21 mouse cellular contexts compared by ENCODE assay signal in genomic region chr12:52392636-52393035, GRCm38 (mm10).
DNase-seq lines count a peak whose midpoint lies in the region; ATAC-seq and TF ChIP-seq lines count a peak whose summit lies in the region.
"Had no signal": no experiment of that assay in that cellular context is flagged by ENCODE, and none has a peak within 500 bp of the region (broad histone marks: within the 10 kb centered on the region; RNA-seq: fewer than 3 reads in every experiment).

No protein-coding gene starts in this region.

- no peak overlapping the region for H3K27ac ChIP-seq in hindbrain, embryonic 10.5 days
- H3K27ac ChIP-seq in hindbrain, embryonic 13.5 days, result no peak overlapping the region
- H3K27ac ChIP-seq: embryonic facial prominence, embryonic 13.5 days; heart, adult 2 months; heart, embryonic 15.5 days had no signal

- no peaks in the 10 kb centered on the region for H3K27me3 ChIP-seq in hindbrain, embryonic 10.5 days (ENCODE audit: insufficient read depth, poor library complexity, severe bottlenecking)
- H3K27me3 ChIP-seq in hindbrain, embryonic 13.5 days, result no peaks in the 10 kb centered on the region
- H3K27me3 ChIP-seq in E14TG2a.4 (ENCODE audit: insufficient read depth, low read length), result no peaks in the 10 kb centered on the region
- H3K27me3 ChIP-seq: embryonic facial prominence, embryonic 13.5 days; heart, embryonic 15.5 days had no signal

- no peak overlapping the region for H3K4me2 ChIP-seq in hindbrain, embryonic 13.5 days
- H3K4me2 ChIP-seq: embryonic facial prominence, embryonic 13.5 days; heart, embryonic 11.5 days; heart, embryonic 15.5 days had no signal

- no peaks in the 10 kb centered on the region for H3K36me3 ChIP-seq in hindbrain, embryonic 10.5 days
- no peaks in the 10 kb centered on the region for H3K36me3 ChIP-seq in hindbrain, embryonic 13.5 days
- no peaks in the 10 kb centered on the region for H3K36me3 ChIP-seq in E14TG2a.4 (ENCODE audit: insufficient read depth, low read length)
- H3K36me3 ChIP-seq: embryonic facial prominence, embryonic 13.5 days; heart, embryonic 15.5 days had no signal

- H3K4me1 ChIP-seq in hindbrain, embryonic 10.5 days (replicated peaks), result peaks cover 35% of the 10 kb centered on the region
- H3K4me1 ChIP-seq in hindbrain, embryonic 13.5 days (replicated peaks), result peaks cover 43% of the 10 kb centered on the region
- H3K4me1 ChIP-seq in E14TG2a.4 (replicated peaks; ENCODE audit: low read depth, low read length), result peaks cover 75% of the 10 kb centered on the region

- H3K9ac ChIP-seq in hindbrain, embryonic 13.5 days, result no peak overlapping the region
- H3K9ac ChIP-seq: embryonic facial prominence, embryonic 13.5 days; heart, embryonic 15.5 days had no signal

- DNase-seq in adrenal gland, postnatal 14 days, result peak; percentile 21
- no peak for DNase-seq in adrenal gland, postnatal 4 days (ENCODE audit: low spot score in 2 of 2)
- DNase-seq in hindbrain, embryonic 10.5 days (ENCODE audit: low spot score), result peak; percentile 1
- peak; percentile 70 for DNase-seq in ES-CJ7 (ENCODE audit: low read depth, low spot score)
- no peak for DNase-seq in left cerebral cortex, adult 11 months (ENCODE audit: low spot score)
- DNase-seq: cerebellum, adult 18-20 months; cerebellum, adult 9-11 months; cerebellum, postnatal 36 days; gastrocnemius, postnatal 10 days; heart, adult 2 months; kidney, adult 8-10 months had no signal

- no peak for ATAC-seq in hindbrain, embryonic 13.5 days (ENCODE audit: low FRiP score)
- ATAC-seq: activated CD4-positive, CD25-positive, alpha-beta regulatory T cell, adult 4 months; forebrain, embryonic 14.5 days; hindbrain, embryonic 16.5 days; inflammation-experienced regulatory T-cells, adult 6 months; intestine, postnatal 0 days had no signal

- no peak for TF ChIP-seq CTCF in E14TG2a.4 (conservative IDR thresholded peaks at IDR 0.05; ENCODE audit: low read length)

- no peak overlapping the region for H3K4me3 ChIP-seq in hindbrain, embryonic 10.5 days
- no peak overlapping the region for H3K4me3 ChIP-seq in hindbrain, embryonic 13.5 days
- H3K4me3 ChIP-seq in E14TG2a.4 (replicated peaks; ENCODE audit: low read length), result peak overlapping the region; percentile 13; the same call in 1 of the 2 replicates
- H3K4me3 ChIP-seq: embryonic facial prominence, embryonic 13.5 days; heart, adult 2 months; heart, embryonic 15.5 days had no signal

- 77% methylated on average over 4 of the region's 4 CpGs for WGBS in hindbrain, embryonic 10.5 days
- WGBS in hindbrain, embryonic 13.5 days, result 74% methylated on average over 4 of the region's 4 CpGs

- H3K9me3 ChIP-seq in hindbrain, embryonic 10.5 days, result no peaks in the 10 kb centered on the region
- no peaks in the 10 kb centered on the region for H3K9me3 ChIP-seq in hindbrain, embryonic 13.5 days
- H3K9me3 ChIP-seq in E14TG2a.4 (ENCODE audit: low read length), result no peaks in the 10 kb centered on the region
- H3K9me3 ChIP-seq: embryonic facial prominence, embryonic 13.5 days; heart, embryonic 15.5 days had no signal

Comparison
In these comparisons a context has a peak if more than half of its experiments do, and no peak if none do; other contexts are left out.
1. DNase-seq: peak in adrenal gland, postnatal 14 days (single experiment), hindbrain, embryonic 10.5 days (single experiment) and ES-CJ7 (single experiment); none in adrenal gland, postnatal 4 days (0 of 2) and left cerebral cortex, adult 11 months (single experiment).